Mouse (Mus musculus) retina, postnatal 7 days (tissue): ENCODE measurements at regions not wholly inside any gene's neighbourhood (a gene's known extent, or its start where the extent isn't known, plus 50 kb on each side); places are given as distances from the start of the nearest gene placed in this dataset.

Experiments
- DNase-seq: peaks from one replicate; pipeline ENCODE4 v3.0.0-alpha.2; 2012; ENCODE audit warnings: low read depth, low spot score

GRCm38 (mm10) chr2:103848923-103849700 lies 51.7 kb upstream of the Caprin1 start:
- peak; percentile 64 for DNase-seq

- no peak for DNase-seq
These were observed 52.5 kb upstream of the Caprin1 start for GRCm38 (mm10) chr2:103849766-103850530.

DNA sequence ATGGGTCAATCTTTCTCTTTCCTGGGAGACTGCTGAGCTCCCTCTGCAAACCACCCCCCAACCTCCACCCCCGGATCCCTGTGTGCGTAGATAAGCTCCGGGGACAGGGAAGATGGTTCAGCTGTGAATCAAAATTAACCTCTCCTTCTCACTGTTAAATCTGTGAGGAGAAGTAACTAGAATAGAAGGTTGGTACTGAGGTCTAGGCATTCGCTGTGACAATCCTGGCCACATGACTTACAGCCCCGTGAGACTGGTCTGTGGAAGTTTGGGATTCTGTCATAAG lies 53.0 kb upstream of the Caprin1 start:
- no peak for DNase-seq

- DNase-seq: no peak
These were observed 53.7 kb upstream of the Caprin1 start for GRCm38 (mm10) chr2:103851171-103851570.

- DNase-seq: no peak
These were observed 63.8 kb upstream of the Caprin1 start for GRCm38 (mm10) chr2:103861226-103861625.

DNA sequence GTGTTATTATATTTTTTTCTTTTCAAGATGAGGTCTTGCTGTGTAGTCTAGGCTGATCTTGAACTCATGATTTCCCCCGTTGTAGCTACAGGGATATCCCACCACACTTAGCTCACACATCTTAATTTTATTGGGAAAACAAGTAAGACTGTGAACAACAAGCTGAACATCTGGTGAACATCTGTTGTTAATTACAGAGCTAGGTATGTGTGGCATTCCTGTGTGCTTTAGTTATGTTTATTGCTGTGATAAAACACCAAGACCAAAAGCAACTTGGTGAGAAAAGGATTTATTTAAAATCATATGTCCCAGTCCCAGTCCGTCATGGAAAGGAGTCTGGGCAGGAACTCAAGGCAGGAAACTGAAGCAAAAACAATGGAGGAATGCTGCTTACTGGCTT lies 66.8 kb upstream of the Caprin1 start:
- DNase-seq: no peak

DNA sequence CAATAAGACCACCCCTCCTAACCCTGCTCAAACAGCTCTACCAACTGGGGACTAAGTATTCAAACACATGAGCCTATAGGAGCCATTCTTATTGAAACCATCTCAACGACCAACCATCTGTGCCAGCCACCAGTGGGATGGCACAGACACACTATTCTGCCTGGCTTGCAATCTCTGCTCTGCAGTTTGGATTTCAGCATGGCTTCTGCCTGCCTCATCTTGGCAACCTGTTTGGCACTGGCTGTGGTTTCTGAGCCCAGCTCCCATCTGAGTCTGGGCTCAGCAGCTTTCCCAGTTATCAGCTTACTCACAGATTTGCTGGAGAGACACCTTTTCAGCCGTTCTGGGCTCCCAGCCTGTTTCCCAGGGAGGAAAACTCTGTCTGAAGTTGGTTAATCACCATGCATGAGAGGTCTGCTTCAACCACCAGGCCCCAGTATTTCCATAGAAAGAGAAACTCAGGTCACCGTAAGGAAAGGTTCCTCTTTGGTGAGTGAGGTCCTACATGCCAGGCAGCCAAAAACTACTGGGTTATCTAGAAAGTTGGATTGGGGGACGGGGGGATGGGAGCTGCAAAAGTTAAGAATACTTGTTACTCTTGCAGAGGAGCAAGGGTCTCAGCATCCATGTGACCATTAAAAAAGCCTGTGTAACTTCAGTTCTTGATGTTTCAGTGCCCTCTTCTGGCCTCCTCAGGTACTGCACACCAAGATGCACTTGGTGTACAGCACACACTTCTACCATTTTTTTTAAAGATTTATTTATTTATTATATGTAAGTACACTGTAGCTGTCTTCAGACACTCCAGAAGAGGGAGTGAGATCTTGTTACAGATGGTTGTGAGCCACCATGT lies 68.1 kb upstream of the Caprin1 start:
- DNase-seq: no peak

DNA sequence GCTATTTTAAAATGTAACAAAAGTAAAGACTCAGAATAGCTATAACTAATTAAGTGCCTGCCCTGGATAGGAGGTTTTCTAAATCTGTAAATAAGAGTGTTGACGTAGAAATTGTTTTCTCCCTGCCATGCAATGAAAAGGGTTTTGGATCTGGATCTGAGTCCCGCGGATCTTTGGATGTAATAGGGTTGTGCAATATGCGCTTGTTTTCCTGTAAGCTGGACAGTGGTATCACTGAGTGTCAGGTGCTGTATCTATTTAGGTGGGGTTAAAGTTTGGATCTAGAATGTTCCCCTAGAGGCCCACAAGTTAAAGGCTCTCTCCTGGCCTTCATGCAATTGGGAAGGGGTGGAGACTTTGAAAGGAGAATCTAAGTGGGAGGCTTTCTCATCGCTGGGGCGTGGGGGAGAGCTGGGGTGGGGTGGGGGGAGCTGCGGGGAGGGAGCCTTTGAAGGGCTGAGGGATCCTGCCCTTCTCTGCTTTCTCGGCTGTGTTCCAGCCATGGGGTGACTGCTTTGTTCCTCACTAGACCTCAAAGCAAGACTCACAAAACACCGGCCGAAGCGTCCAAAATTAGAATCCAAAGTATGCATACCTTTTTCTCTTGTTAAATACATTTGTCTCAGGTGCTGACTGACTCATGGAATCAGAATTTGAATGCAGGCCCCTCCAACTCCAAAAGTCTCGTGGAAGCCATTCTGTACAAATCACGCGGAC lies 70.0 kb upstream of the Caprin1 start:
- no peak for DNase-seq

GRCm38 (mm10) chr2:103867958-103868330 lies 70.5 kb upstream of the Caprin1 start:
- DNase-seq: no peak

GRCm38 (mm10) chr2:103868655-103869054 lies 71.2 kb upstream of the Caprin1 start:
- DNase-seq: no peak

- peak; percentile 76 for DNase-seq
These were observed 74.2 kb upstream of the Caprin1 start for GRCm38 (mm10) chr2:103871522-103872276.

DNA sequence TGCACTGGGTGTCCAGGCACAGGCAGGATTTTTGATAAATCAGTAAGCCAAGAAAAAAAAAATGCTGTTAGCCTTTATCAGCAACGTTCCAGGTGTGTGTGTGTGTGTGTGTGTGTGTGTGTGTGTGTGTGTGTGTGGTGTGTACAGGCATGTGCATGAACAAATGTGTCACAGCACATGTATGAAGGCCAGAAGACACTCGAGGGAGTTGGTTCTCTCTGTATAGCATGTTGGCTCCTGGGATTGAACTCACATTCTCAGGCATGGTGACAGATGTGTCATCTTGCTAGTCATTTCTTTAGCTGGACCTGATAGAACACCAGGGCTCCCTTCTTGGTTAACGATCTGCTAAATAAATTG lies 74.8 kb upstream of the Caprin1 start:
- DNase-seq: no peak

GRCm38 (mm10) chr2:103873381-103873780 lies 75.9 kb upstream of the Caprin1 start:
- no peak for DNase-seq

DNA sequence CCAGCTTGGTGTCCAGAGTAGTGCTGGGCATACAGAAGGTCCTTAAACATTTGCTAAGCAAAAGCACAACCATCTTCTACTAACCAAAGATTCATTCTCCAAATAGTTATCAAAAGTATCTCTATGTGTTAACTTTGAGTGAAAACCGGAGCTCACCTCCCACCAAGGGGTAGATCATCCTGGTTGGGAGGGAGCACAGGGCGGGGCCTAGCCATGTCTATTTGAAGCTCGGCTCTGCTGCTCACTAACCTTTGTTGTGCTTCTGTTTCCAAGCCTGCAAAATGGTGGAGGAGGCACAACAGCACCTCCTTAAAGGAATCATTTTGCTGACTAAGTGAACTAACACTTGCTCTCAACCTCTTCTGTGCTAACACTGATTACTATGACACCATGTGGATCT lies 77.0 kb upstream of the Caprin1 start:
- no peak for DNase-seq

DNA sequence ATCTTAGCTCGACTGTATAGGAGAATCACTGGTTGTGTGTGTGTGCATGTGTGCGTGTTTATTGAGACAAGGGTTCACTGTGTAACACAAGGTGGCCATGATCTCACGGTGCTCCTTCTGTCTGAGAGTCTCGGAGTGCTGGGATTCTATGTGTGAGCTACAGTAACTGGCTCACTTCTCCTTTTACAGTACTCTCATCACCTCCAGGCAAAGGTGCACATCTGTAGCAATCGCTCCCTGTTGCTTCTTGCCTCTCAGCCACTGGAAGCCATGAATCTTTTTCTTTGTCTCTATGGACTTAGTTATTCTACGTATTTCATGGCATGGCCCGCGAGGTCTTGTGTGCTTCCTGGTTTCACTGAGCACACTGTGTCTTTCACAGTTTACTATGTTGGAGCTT lies 78.3 kb upstream of the Caprin1 start:
- no peak for DNase-seq

DNA sequence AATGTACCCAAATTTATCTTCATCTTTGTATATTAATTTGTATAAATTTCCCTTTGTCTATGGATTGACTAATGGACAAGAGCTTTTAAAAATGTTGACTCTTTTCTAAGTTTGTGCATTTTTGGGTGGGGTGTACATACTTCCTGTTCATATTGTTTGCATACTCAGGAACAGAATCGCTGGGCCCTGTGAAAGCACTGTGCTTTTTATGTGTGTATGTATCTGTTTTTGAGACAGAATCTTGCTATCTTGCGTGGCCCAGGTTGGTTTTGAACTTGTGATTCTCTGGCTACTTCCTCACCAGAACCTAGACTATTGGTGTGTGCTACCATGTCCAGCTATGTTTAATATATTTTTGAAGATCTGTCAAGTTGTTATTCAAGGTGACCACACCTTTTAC lies 78.8 kb upstream of the Caprin1 start:
- DNase-seq: no peak

GRCm38 (mm10) chr2:103881026-103881763 lies 76.6 kb upstream of the Lmo2 start:
- DNase-seq: peak; percentile 56

- no peak for DNase-seq
These were observed 72.9 kb upstream of the Lmo2 start for GRCm38 (mm10) chr2:103884926-103885325.

DNA sequence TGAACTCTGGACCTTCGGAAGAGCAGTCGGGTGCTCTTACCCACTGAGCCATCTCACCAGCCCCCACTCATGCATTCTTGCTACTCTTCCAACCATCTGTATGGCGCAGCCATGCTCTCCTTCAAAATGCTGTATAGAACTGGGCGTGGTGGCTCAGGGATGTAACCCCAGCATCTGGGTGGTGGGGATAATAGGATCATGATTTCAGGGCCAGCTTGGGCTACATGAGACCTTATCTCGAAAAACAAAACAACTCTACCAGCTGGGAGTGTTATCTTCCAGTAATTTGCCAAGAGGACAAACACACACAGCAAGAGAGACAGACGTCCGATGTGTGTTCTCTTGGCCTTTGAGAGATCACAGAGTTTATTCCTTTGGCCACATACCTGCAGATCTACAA lies 69.8 kb upstream of the Lmo2 start:
- DNase-seq: no peak

DNA sequence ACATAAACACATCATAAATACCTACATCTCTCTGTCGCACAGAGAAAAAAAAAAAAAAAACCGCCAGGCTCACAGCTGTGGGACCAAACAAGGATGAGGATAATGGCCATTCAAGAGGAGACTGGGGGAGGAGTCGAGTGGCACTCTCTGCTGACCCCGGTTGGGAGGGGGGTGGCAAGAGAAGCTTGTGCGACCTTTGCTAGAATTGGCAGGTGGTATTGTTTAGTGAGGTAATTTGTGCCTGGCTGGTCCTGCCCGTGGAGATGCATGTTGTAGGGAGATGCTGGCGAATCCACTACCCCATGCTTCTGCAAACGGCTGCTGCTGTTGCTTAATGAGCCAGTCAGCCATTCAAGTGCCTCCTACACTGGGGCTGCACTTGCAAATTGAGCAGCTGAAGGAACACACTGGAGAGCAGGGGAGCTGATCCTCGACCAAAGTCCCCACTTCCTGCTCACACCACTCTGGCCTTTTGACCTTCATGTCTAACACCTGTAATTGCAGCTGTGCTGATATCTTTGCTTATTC lies 66.5 kb upstream of the Lmo2 start:
- DNase-seq: no peak
